Mouse (Mus musculus) CD8-positive naive resting alpha-beta T cell, adult 2 months (primary cell): ENCODE measurements around the gene Dnajc7.
A peak's percentile ranks its signal among the peaks of the same experiment; 100 is the strongest.
"Not testable (repeated sequence)": the region's sequence is repeated elsewhere in the genome, so short reads cannot be mapped to it uniquely, and the experiment has no call there.

Experiments used
- DNase-seq, 2 experiments: peaks; one replicate each; pipeline ENCODE4 v3.0.0; 2022; ENCODE audit warnings: low read depth in 2 of 2, low spot score in 2 of 2

The Dnajc7 gene

DNA sequence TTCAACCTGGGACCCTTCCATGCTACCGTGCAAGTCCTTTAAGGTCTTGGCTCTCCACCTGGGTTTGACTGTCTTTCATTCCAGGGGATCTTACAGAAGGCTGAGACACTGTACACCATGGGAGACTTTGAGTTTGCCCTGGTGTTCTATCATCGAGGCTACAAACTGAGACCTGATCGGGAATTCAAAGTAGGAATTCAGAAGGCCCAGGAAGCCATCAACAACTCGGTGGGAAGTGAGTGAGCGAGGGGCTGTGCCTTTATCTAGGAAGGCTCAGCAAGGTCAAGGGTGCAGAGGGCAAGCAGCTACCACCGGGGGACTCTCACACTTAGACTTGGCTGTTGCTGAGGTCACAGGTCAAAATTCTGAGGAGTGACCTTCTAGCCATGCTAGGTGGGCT lies 69.9 kb downstream of the Dnajc7 start:
- DNase-seq: no peak

DNA sequence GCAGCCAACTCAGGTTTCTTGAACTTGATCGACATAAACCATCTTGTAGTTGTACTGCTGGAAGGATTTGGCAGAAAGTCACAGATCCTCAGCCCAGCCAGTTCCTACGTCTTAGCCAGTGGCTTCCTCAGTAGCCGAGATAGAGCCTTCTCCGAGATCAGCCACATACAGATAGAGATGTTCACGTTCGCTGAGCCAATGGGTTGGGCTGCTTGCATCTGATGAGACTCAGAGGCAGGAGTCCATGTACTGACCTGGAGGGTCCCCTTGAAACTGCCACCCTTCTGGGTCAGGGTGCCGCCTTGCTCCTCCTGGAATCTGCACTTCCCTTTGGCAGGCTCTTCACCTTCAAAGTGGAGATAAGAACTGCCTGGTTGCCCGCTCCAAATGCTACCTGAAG lies 70.5 kb downstream of the Dnajc7 start:
- no peak for DNase-seq

DNA sequence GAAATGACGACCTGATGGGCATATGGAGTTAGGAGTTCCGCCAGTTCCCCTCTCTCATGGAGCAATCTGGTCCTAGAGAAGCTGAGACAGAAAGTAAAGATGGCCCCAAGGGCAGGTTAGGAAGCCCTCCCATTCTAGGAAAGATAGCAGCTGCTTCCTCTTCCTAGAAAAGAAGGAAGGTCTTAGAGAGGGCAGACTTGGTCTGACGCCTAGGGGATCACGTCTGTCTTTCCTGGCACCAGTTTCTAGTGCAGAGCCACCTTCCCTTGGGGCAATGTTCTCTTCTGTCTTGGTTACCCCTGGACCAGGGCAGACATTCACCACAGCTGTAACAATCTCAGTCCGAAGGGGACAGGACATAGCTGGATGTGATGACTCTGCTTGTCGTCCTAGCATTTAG lies 71.8 kb downstream of the Dnajc7 start:
- DNase-seq: no peak

DNA sequence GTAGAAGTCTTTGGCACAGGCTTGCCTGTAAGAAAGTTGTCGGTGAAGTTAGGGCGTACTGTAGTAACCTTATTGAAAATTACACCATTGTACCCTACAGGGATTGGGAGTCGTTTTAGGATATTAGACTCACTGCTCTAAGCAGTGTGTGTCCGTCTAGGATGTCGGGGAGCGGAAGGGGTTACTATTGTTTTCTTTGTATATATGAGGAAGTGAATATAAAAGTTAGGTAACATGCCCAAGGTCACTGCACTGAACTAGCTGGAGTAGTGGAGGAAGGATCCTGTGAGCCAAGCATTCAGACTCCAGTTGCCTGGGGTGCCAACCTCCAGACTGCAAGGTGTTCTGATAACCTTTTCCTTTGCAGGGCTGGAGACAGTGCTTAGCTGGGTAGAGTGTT lies 73.0 kb downstream of the Dnajc7 start:
- DNase-seq: no peak

DNA sequence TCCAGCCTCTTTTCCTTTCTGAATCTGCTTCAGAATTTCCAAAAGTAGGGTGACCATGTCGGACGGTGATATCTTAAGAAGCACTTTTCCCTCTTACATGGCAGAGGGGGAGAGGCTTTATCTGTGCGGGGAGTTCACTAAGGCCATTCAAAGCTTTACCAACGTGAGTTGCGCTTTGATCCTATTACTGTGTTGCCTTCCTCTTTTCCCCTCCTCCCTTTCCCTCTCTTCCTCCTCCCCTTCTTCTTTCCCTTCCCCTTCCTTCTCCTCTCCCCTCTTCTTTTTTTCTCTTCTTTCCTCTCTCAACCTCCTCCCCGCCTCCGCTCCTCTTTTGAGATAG lies 74.3 kb downstream of the Dnajc7 start:
- DNase-seq: no peak

DNA sequence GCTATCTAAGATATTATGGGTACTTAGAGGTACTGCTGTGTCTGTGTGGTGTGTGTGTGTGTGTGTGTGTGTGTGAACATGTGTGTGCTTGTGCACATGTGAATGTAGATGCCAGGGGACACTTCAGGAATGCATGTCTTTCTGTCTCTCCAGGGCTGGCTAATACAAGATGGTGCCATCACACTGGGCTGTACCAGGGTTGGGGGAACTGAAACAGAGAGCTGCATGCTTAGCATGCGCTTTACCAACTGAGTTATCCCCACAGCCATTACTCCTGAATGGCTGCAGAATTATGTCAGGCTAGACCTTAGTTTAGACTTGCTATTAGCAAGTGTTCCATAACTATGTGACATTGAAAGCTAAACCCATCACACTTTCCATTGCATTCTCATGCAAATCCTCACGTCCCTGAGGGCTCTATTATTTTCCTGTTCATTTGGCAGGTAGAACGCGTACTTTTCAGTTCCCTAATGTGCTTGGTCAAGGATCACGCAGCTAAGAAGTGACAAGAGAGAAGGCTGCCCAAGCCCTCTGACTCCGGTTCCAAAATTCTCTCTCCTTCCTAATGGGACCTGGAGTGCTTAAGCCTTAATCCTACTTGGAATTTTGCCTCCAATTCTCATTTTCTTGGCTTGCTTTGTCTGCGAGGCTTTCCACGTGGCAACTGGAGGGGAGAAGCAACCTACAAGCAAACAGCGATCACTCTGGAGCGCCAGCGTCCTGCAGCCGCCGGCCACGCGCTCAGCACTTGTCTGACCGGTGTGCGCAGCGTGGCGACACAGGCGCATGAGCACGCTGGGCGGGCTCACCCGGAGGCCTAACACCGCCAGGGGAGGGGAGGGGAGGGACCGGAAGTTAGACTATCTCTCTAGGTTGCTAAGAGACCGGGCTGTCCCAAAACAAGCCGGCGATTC lies 74.9 kb downstream of the Dnajc7 start, which contains the start of gene Ttc25:
Gene Ttc25 (plus strand): TSS at position 776 of the 914 bp plus-strand sequence.
- DNase-seq: peak; percentile 39 to 51

DNA sequence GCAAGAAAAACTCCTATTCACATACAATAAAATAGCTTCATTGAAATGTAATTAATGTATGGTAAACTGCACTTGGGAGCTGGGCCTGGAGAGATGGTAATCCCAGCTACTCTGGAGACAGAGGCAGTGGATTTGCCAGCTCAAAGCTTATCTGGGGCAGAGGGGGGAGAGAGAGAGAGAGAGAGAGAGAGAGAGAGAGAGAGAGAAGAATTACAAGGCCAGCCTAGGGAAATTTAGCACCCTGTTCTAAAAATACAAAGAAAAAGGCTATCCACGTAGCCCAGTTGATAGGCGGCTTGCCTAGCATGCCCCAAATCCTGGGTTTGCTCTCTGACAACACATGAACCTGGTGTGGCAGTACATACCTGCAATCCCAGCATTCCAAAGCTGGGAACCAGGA lies 78.4 kb downstream of the Dnajc7 start:
- no peak for DNase-seq

DNA sequence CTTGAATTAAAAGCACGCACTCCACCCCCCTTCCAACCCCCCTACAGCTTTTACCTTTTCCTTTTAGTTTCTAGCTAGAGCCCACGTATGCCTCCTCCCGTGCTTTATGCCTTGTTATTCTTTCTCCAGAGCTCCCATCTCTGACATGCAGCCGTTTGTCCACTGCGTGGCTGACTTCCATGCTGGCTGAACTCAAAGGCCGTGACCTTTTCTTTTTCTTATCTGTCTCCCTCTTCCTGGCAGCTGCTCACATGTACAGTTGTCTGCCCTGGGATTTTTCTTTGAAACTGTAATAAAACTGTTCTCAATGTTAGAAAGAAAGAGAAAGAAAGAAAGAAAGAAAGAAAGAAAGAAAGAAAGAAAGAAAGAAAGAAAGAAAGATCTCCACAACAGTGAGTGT lies 79.0 kb downstream of the Dnajc7 start:
- DNase-seq: no peak

DNA sequence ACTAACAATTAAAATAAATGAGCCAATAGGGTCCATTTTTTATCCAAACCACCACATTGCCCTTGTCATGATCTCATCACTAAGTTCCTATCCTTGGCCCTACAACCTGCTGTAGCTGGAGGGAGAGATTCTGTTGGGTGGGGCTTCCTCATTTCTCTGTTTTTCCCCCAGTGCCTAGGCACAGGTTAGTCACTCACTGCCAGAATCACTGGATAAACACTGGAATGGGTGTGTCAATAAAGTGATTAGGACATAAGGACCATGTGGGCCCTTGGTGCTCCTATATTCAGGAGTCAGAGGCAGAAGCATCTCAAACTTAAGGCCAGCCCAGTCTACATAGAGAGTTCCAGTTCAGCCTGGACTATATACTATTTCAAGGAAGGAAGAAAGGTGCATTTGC lies 83.5 kb downstream of the Dnajc7 start:
- DNase-seq: no peak

DNA sequence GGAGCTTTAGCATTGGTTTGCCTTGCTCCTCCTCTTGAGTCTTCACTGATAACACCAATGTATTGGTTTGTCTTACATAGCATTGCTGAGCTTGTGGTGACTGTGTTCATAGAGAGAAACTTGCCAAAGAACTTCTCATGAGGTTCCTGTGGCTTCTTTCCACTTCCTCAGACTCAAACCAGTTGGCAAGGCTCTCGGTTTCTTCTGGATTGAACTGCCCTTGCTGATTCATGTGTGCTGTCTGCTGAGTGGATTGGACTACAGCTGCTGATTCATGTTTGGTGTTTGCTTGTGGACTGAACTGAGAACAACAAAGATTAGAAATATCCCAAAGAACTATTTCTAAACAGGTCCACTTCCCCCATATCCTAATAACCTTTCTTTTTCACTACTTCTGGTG lies 84.0 kb downstream of the Dnajc7 start:
- no peak for DNase-seq

DNA sequence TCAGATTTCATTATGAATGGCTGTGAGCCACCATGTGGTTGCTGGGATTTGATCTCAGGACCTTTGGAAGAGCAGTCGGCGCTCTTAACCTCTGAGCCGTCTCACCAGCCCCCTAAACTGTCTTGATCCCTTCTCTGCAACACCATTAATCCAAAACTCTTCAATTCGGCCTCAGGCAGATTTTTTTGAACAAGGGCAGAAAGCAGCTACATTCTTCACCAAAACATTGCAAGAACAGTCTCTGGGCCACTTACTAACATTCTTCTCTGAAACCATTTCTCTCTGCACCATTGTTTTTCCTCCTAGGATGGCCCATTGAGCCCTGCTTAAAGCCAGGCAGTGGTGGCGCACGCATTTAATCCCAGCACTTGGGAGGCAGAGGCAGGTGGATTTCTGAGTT lies 85.1 kb downstream of the Dnajc7 start:
- not testable (repeated sequence) for DNase-seq

DNA sequence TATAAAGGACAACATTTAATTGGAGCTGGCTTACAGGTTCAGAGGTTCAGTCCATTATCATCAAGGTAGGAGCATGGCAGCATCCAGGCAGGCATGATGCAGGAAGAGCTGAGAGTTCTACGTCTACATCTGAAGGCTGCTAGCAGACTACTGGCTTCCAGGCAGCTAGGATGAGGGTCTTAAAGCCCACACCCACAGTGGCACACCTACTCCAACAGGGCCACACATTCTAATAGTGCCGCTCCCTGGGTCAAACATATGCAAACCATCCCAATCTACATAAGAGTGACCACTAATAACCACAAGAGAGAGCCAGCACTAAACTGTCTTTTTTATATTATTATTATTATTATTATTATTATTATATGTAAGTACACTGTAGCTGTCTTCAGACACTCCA lies 85.6 kb downstream of the Dnajc7 start:
- DNase-seq: not testable (repeated sequence)

DNA sequence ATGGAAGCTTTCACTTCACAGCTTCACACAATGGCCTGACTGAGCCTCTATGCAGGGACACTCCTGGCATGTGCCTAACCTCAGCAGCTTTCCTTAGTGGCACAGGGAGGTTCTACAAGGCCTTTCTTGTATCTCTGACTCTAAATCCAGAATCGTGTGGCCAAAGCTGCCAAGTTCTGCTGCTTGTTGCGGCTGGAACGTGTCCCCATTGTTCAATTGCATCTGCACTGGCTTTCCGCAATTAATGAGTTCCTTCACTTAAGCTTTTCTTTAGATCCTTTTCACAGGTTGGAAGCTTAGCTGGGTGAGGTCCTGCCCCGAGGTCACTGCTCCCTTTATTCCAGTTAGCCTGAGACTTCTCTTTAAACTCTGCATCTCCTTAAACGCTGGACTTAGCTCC lies 86.1 kb downstream of the Dnajc7 start:
- DNase-seq: no peak
